ENCODE assay signal across 25 mouse cellular contexts in the genomic region with DNA sequence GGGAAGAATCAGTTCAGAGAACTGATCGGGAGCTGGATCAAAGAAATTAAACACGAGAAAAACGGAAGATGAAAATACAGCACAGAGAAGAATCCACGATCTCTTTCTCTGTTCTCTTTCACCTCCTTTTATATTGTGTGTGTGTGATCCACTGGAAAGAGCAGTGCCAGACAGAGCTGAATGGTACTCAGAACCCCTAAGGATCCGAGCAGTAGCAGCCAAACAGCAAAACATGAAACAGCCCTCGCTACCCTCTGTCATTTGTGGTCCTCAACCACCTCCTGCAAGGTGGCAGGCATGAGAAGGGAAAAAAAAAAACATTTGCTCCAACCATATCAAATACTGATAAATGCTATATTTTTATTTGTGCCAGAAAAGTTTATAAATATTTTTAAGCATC.
DNase-seq lines count a peak whose midpoint lies in the region; ATAC-seq and TF ChIP-seq lines count a peak whose summit lies in the region.
"Had no signal": no experiment of that assay in that cellular context is flagged by ENCODE, and none has a peak within 500 bp of the region (broad histone marks: within the 10 kb centered on the region; RNA-seq: fewer than 3 reads in every experiment).

No protein-coding gene starts in this region.

- DNase-seq in hindbrain, postnatal 0 days (ENCODE audit: low spot score) = no peak
- no peak for DNase-seq in midbrain, embryonic 10.5 days (ENCODE audit: low spot score)
- DNase-seq in midbrain, postnatal 0 days (ENCODE audit: low spot score) = no peak
- no peak for DNase-seq in T-cell, adult 2 months (ENCODE audit: low spot score)
- DNase-seq: adrenal gland, adult 2 months; adrenal gland, postnatal 36 days; B cell, adult 2 months; embryo, embryonic 11 days; gastrocnemius, postnatal 10 days; heart, postnatal 10 days; kidney, adult 11 months; kidney, postnatal 14 days; liver, embryonic 13.5 days; lung, adult 18-20 months; lung, postnatal 4 days had no signal

- no peak overlapping the region for H3K4me3 ChIP-seq in forebrain, embryonic 16.5 days (replicated peaks; ENCODE audit: low read length)
- H3K4me3 ChIP-seq in forebrain, embryonic 13.5 days = no peak overlapping the region
- H3K4me3 ChIP-seq in hindbrain, postnatal 0 days (ENCODE audit: low read length) = peak overlapping the region; percentile 25
- H3K4me3 ChIP-seq in hindbrain, embryonic 12.5 days = no peak overlapping the region
- H3K4me3 ChIP-seq in midbrain, embryonic 16.5 days (ENCODE audit: low read depth, low read length) = peak overlapping the region; percentile 17; the same call in 1 of the 2 replicates
- H3K4me3 ChIP-seq in midbrain, embryonic 10.5 days = no peak overlapping the region
- peak overlapping the region; percentile 24 for H3K4me3 ChIP-seq in midbrain, postnatal 0 days (ENCODE audit: low read depth, low read length)
- H3K4me3 ChIP-seq: embryonic facial prominence, embryonic 13.5 days; heart, embryonic 13.5 days; liver, embryonic 13.5 days; megakaryocyte, embryonic 14.5 days had no signal

- 59% methylated on average over 6 of the region's 6 CpGs for WGBS in forebrain, embryonic 16.5 days
- WGBS in forebrain, embryonic 13.5 days = 71% methylated on average over 6 of the region's 6 CpGs
- WGBS in hindbrain, postnatal 0 days = 56% methylated on average over 6 of the region's 6 CpGs
- 81% methylated on average over 6 of the region's 6 CpGs for WGBS in hindbrain, embryonic 12.5 days
- 49% methylated on average over 6 of the region's 6 CpGs for WGBS in midbrain, embryonic 16.5 days
- WGBS in midbrain, embryonic 10.5 days = 75% methylated on average over 6 of the region's 6 CpGs
- 51% methylated on average over 6 of the region's 6 CpGs for WGBS in midbrain, postnatal 0 days

- no peaks in the 10 kb centered on the region for H3K36me3 ChIP-seq in forebrain, embryonic 16.5 days (ENCODE audit: control insufficient read depth, insufficient read depth)
- no peaks in the 10 kb centered on the region for H3K36me3 ChIP-seq in forebrain, embryonic 13.5 days (ENCODE audit: poor library complexity, severe bottlenecking)
- H3K36me3 ChIP-seq in hindbrain, postnatal 0 days (ENCODE audit: insufficient read depth, low read length) = no peaks in the 10 kb centered on the region
- H3K36me3 ChIP-seq in hindbrain, embryonic 12.5 days = no peaks in the 10 kb centered on the region
- no peaks in the 10 kb centered on the region for H3K36me3 ChIP-seq in midbrain, embryonic 16.5 days (ENCODE audit: control insufficient read depth, insufficient read depth, low read length)
- no peaks in the 10 kb centered on the region for H3K36me3 ChIP-seq in midbrain, embryonic 10.5 days
- H3K36me3 ChIP-seq in midbrain, postnatal 0 days (ENCODE audit: insufficient read depth, low read length) = no peaks in the 10 kb centered on the region
- H3K36me3 ChIP-seq: embryonic facial prominence, embryonic 13.5 days; heart, embryonic 13.5 days; liver, embryonic 13.5 days had no signal

- ATAC-seq in forebrain, embryonic 16.5 days = peak; percentile 38; the same call in 1 of the 2 replicates
- no peak for ATAC-seq in forebrain, embryonic 13.5 days
- ATAC-seq in hindbrain, postnatal 0 days = no peak
- no peak for ATAC-seq in hindbrain, embryonic 12.5 days (ENCODE audit: low FRiP score)
- peak; percentile 64; the same call in 1 of the 2 replicates for ATAC-seq in midbrain, embryonic 16.5 days
- ATAC-seq in midbrain, postnatal 0 days (ENCODE audit: low FRiP score) = no peak
- ATAC-seq: activated CD4-positive, CD25-positive, alpha-beta regulatory T cell, adult 4 months; inflammation-experienced regulatory T-cells, adult 6 months; lung, postnatal 0 days had no signal

- TF ChIP-seq CTCF in hindbrain, postnatal 0 days (IDR thresholded peaks at IDR 0.05; ENCODE audit: low read depth) = no peak
- TF ChIP-seq CTCF in midbrain, postnatal 0 days (IDR thresholded peaks at IDR 0.05) = no peak

- H3K4me2 ChIP-seq in forebrain, embryonic 16.5 days (ENCODE audit: low read length) = no peak overlapping the region
- no peak overlapping the region for H3K4me2 ChIP-seq in forebrain, embryonic 13.5 days
- peak overlapping the region; percentile 39 for H3K4me2 ChIP-seq in hindbrain, postnatal 0 days (ENCODE audit: low read depth, low read length)
- no peak overlapping the region for H3K4me2 ChIP-seq in hindbrain, embryonic 12.5 days (replicated peaks)
- H3K4me2 ChIP-seq in midbrain, embryonic 16.5 days (ENCODE audit: low read length) = peak overlapping the region; percentile 34
- peak overlapping the region; percentile 44 for H3K4me2 ChIP-seq in midbrain, postnatal 0 days (ENCODE audit: low read depth, low read length, poor library complexity, severe bottlenecking)
- H3K4me2 ChIP-seq: embryonic facial prominence, embryonic 13.5 days; heart, embryonic 13.5 days; liver, embryonic 13.5 days had no signal

- H3K9me3 ChIP-seq in forebrain, embryonic 16.5 days (ENCODE audit: control insufficient read depth, low read length) = no peaks in the 10 kb centered on the region
- no peaks in the 10 kb centered on the region for H3K9me3 ChIP-seq in forebrain, embryonic 13.5 days (replicated peaks)
- no peaks in the 10 kb centered on the region for H3K9me3 ChIP-seq in hindbrain, postnatal 0 days (ENCODE audit: low read length)
- H3K9me3 ChIP-seq in hindbrain, embryonic 12.5 days (replicated peaks) = no peaks in the 10 kb centered on the region
- no peaks in the 10 kb centered on the region for H3K9me3 ChIP-seq in midbrain, embryonic 16.5 days (replicated peaks; ENCODE audit: control insufficient read depth, low read length, poor library complexity, severe bottlenecking)
- no peaks in the 10 kb centered on the region for H3K9me3 ChIP-seq in midbrain, embryonic 10.5 days (replicated peaks)
- no peaks in the 10 kb centered on the region for H3K9me3 ChIP-seq in midbrain, postnatal 0 days (ENCODE audit: low read length)
- H3K9me3 ChIP-seq: embryonic facial prominence, embryonic 13.5 days; heart, embryonic 13.5 days; liver, embryonic 13.5 days; megakaryocyte, embryonic 14.5 days had no signal

- no peaks in the 10 kb centered on the region for H3K4me1 ChIP-seq in forebrain, embryonic 16.5 days (replicated peaks; ENCODE audit: control insufficient read depth, insufficient read depth, low read length)
- H3K4me1 ChIP-seq in forebrain, embryonic 13.5 days = no peaks in the 10 kb centered on the region
- H3K4me1 ChIP-seq in hindbrain, postnatal 0 days (ENCODE audit: insufficient read depth, low read length) = no peaks in the 10 kb centered on the region
- no peaks in the 10 kb centered on the region for H3K4me1 ChIP-seq in hindbrain, embryonic 12.5 days
- no peaks in the 10 kb centered on the region for H3K4me1 ChIP-seq in midbrain, embryonic 16.5 days (ENCODE audit: control insufficient read depth, insufficient read depth, low read length)
- no peaks in the 10 kb centered on the region for H3K4me1 ChIP-seq in midbrain, embryonic 10.5 days
- H3K4me1 ChIP-seq in midbrain, postnatal 0 days (ENCODE audit: insufficient read depth, low read length) = no peaks in the 10 kb centered on the region
- H3K4me1 ChIP-seq: embryonic facial prominence, embryonic 13.5 days; liver, embryonic 13.5 days; megakaryocyte, embryonic 14.5 days had no signal

- no peak overlapping the region for H3K9ac ChIP-seq in forebrain, embryonic 16.5 days (replicated peaks; ENCODE audit: low read depth, low read length)
- H3K9ac ChIP-seq in forebrain, embryonic 13.5 days = no peak overlapping the region
- no peak overlapping the region for H3K9ac ChIP-seq in hindbrain, postnatal 0 days (replicated peaks; ENCODE audit: low read length)
- no peak overlapping the region for H3K9ac ChIP-seq in hindbrain, embryonic 12.5 days
- H3K9ac ChIP-seq in midbrain, embryonic 16.5 days (ENCODE audit: low read depth, low read length) = no peak overlapping the region
- H3K9ac ChIP-seq in midbrain, postnatal 0 days (replicated peaks; ENCODE audit: low read length, poor library complexity, severe bottlenecking) = 0 out of 2 replicates have a peak overlapping the region, but pooled peaks have one; percentile 5
- H3K9ac ChIP-seq: embryonic facial prominence, embryonic 13.5 days; heart, embryonic 13.5 days; liver, embryonic 13.5 days had no signal

- no peaks in the 10 kb centered on the region for H3K27me3 ChIP-seq in forebrain, embryonic 16.5 days (replicated peaks; ENCODE audit: control insufficient read depth, insufficient read depth, low read length)
- no peaks in the 10 kb centered on the region for H3K27me3 ChIP-seq in forebrain, embryonic 13.5 days
- H3K27me3 ChIP-seq in hindbrain, postnatal 0 days (ENCODE audit: insufficient read depth, low read length) = no peaks in the 10 kb centered on the region
- H3K27me3 ChIP-seq in hindbrain, embryonic 12.5 days = no peaks in the 10 kb centered on the region
- H3K27me3 ChIP-seq in midbrain, embryonic 16.5 days (ENCODE audit: control insufficient read depth, insufficient read depth, low read depth, low read length) = no peaks in the 10 kb centered on the region
- H3K27me3 ChIP-seq in midbrain, embryonic 10.5 days (ENCODE audit: low read depth, poor library complexity, severe bottlenecking) = no peaks in the 10 kb centered on the region
- H3K27me3 ChIP-seq in midbrain, postnatal 0 days (ENCODE audit: insufficient read depth, low read length) = no peaks in the 10 kb centered on the region
- H3K27me3 ChIP-seq: embryonic facial prominence, embryonic 13.5 days; heart, embryonic 13.5 days; liver, embryonic 13.5 days; megakaryocyte, embryonic 14.5 days had no signal

- H3K27ac ChIP-seq in forebrain, embryonic 16.5 days (ENCODE audit: low read length) = no peak overlapping the region
- no peak overlapping the region for H3K27ac ChIP-seq in forebrain, embryonic 13.5 days
- no peak overlapping the region for H3K27ac ChIP-seq in hindbrain, postnatal 0 days
- no peak overlapping the region for H3K27ac ChIP-seq in hindbrain, embryonic 12.5 days
- H3K27ac ChIP-seq in midbrain, embryonic 16.5 days (ENCODE audit: low read length) = no peak overlapping the region
- no peak overlapping the region for H3K27ac ChIP-seq in midbrain, embryonic 10.5 days (replicated peaks)
- H3K27ac ChIP-seq in midbrain, postnatal 0 days (ENCODE audit: low read depth, low read length) = no peak overlapping the region; the same call in 1 of the 2 replicates
- H3K27ac ChIP-seq: embryonic facial prominence, embryonic 13.5 days; heart, embryonic 13.5 days; liver, embryonic 13.5 days had no signal

Comparison
In these comparisons a context has a peak if more than half of its experiments do, and no peak if none do; other contexts are left out.
1. ATAC-seq: peak in forebrain, embryonic 16.5 days (single experiment) and midbrain, embryonic 16.5 days (single experiment); none in forebrain, embryonic 13.5 days (single experiment), hindbrain, postnatal 0 days (single experiment), hindbrain, embryonic 12.5 days (single experiment) and midbrain, postnatal 0 days (single experiment).
2. H3K4me2 ChIP-seq: peak in hindbrain, postnatal 0 days (single experiment), midbrain, embryonic 16.5 days (single experiment) and midbrain, postnatal 0 days (single experiment); none in forebrain, embryonic 16.5 days (single experiment), forebrain, embryonic 13.5 days (single experiment) and hindbrain, embryonic 12.5 days (single experiment).
3. H3K4me3 ChIP-seq: peak in hindbrain, postnatal 0 days (single experiment), midbrain, embryonic 16.5 days (single experiment) and midbrain, postnatal 0 days (single experiment); none in forebrain, embryonic 16.5 days (single experiment), forebrain, embryonic 13.5 days (single experiment), hindbrain, embryonic 12.5 days (single experiment) and midbrain, embryonic 10.5 days (single experiment).